Mouse (Mus musculus) neural tube, embryonic 15.5 days (tissue): ENCODE results near the gene Fyn. TPM values are rescaled to one million over a fixed set of nuclear protein-coding genes. Genes with fewer than 3 reads are reported as not detected.
A peak's percentile ranks its signal among the peaks of the same experiment; 100 is the strongest.

Experiments used
- ATAC-seq: fragments of 200-750 bp; cut with Nextera tagmentation; 2 replicates; pipeline ENCODE4 v1.8.0; 2017; ENCODE audit warnings: mild to moderate bottlenecking, moderate TSS enrichment, moderate library complexity; ENCODE audit not compliant: low FRiP score
- H3K27ac ChIP-seq: fragments of 300-500 bp; sonication (generic); replicated peaks from 2 replicates; pipeline ENCODE4 v1.5.1; 2015; ENCODE audit warnings: mild to moderate bottlenecking, inconsistent platforms
- H3K27me3 ChIP-seq: fragments of 300-500 bp; sonication (generic); replicated peaks from 2 replicates; pipeline ENCODE4 v1.6.1; 2015; ENCODE audit warnings: inconsistent platforms
- H3K36me3 ChIP-seq: fragments of 300-500 bp; sonication (generic); 2 replicates; pipeline ENCODE4 v1.6.1; 2015; ENCODE audit warnings: inconsistent platforms
- H3K4me1 ChIP-seq: fragments of 300-500 bp; sonication (generic); 2 replicates; pipeline ENCODE4 v1.6.1; 2015; ENCODE audit warnings: inconsistent platforms
- H3K4me2 ChIP-seq: fragments of 300-500 bp; sonication (generic); 2 replicates; pipeline ENCODE4 v1.6.1; 2015; ENCODE audit warnings: inconsistent platforms, mild to moderate bottlenecking, moderate library complexity
- H3K4me3 ChIP-seq: fragments of 300-500 bp; sonication (generic); replicated peaks from 2 replicates; pipeline ENCODE4 v1.5.1; 2015; ENCODE audit warnings: mild to moderate bottlenecking, inconsistent platforms
- H3K9ac ChIP-seq: fragments of 300-500 bp; sonication (generic); replicated peaks from 2 replicates; pipeline ENCODE4 v1.6.1; 2015; ENCODE audit warnings: mild to moderate bottlenecking, inconsistent platforms
- H3K9me3 ChIP-seq: fragments of 300-500 bp; sonication (generic); replicated peaks from 2 replicates; pipeline ENCODE4 v1.6.1; 2016; ENCODE audit warnings: inconsistent platforms
- WGBS: fragments of 180-500 bp; shearing (Covaris S2); methylation state at CpG from one replicate; pipeline ENCODE4 v1.1.7; 2015; ENCODE audit warnings: mixed read lengths; 5-methylcytosine and 5-hydroxymethylcytosine counted together
- polyA plus RNA-seq: library from polyadenylated mRNA; unstranded; fragments of >200 nt; fragmentation: Nextera tagmentation; extraction: Ambion mirVana; gene quantifications from 2 replicates; pipeline ENCODE4 v1.2.1, GENCODE M21; 2015

Fyn gene
- polyA plus RNA-seq, 1 experiment from 2014 or later = 76.5 TPM

- Histone ChIP-seq H3K4me1 (peaks cover 67% of the 10 kb centered on the region), H3K27me3 (no peaks in the 10 kb centered on the region), H3K27ac (peak overlapping the region; percentile 23; the same call in 1 of the 2 replicates), H3K9me3 (no peaks in the 10 kb centered on the region), H3K4me3 (no peak overlapping the region), H3K4me2 (no peak overlapping the region), H3K36me3 (peaks cover 9% of the 10 kb centered on the region), H3K9ac (no peak overlapping the region)
- WGBS = 90% methylated on average over 3 of the region's 3 CpGs
- no peak for ATAC-seq
These were observed 150.2 kb downstream of the Fyn start for GRCm38 (mm10) chr10:39518859-39519258.

- 41% methylated on average over 9 of the region's 9 CpGs for WGBS
- H3K4me2 ChIP-seq = no peak overlapping the region
- H3K9ac ChIP-seq = no peak overlapping the region
- no peak overlapping the region for H3K4me3 ChIP-seq
- H3K27ac ChIP-seq = peak overlapping the region; percentile 58
- peaks cover 9% of the 10 kb centered on the region for H3K36me3 ChIP-seq
- no peaks in the 10 kb centered on the region for H3K9me3 ChIP-seq
- no peaks in the 10 kb centered on the region for H3K27me3 ChIP-seq
- H3K4me1 ChIP-seq = peaks cover 82% of the 10 kb centered on the region
- peak; percentile 84 for ATAC-seq
These were observed 151.7 kb downstream of the Fyn start for GRCm38 (mm10) chr10:39520123-39520989.

GRCm38 (mm10) chr10:39521327-39521726 lies 152.7 kb downstream of the Fyn start:
- WGBS = 75% methylated on average over 1 of the region's 1 CpGs
- Histone ChIP-seq H3K27me3 (no peaks in the 10 kb centered on the region), H3K9me3 (no peaks in the 10 kb centered on the region), H3K27ac (peak overlapping the region; percentile 52), H3K36me3 (0 out of 2 replicates have a peak, but pooled peaks cover 10% of the 10 kb centered on the region), H3K4me2 (no peak overlapping the region), H3K4me1 (peaks cover 84% of the 10 kb centered on the region), H3K4me3 (no peak overlapping the region), H3K9ac (no peak overlapping the region)
- ATAC-seq = no peak

- Histone ChIP-seq H3K36me3 (peaks cover 16% of the 10 kb centered on the region; the same call in 1 of the 2 replicates), H3K9me3 (no peaks in the 10 kb centered on the region), H3K4me3 (no peak overlapping the region), H3K4me2 (no peak overlapping the region), H3K27me3 (no peaks in the 10 kb centered on the region), H3K9ac (no peak overlapping the region), H3K4me1 (peaks cover 78% of the 10 kb centered on the region), H3K27ac (peak overlapping the region; percentile 52)
- WGBS = 54% methylated on average over 5 of the region's 5 CpGs
- ATAC-seq = no peak
These were observed 153.3 kb downstream of the Fyn start for GRCm38 (mm10) chr10:39521861-39522391.

GRCm38 (mm10) chr10:39522857-39523614 lies 154.4 kb downstream of the Fyn start:
- 67% methylated on average over 11 of the region's 11 CpGs for WGBS
- H3K9me3 ChIP-seq = no peaks in the 10 kb centered on the region
- H3K36me3 ChIP-seq = peaks cover 18% of the 10 kb centered on the region; the same call in 1 of the 2 replicates
- peak overlapping the region; percentile 52 for H3K27ac ChIP-seq
- H3K9ac ChIP-seq = 0 out of 2 replicates have a peak overlapping the region, but pooled peaks have one; percentile 3
- H3K27me3 ChIP-seq = no peaks in the 10 kb centered on the region
- no peak for ATAC-seq
- peaks cover 76% of the 10 kb centered on the region for H3K4me1 ChIP-seq
- no peak overlapping the region for H3K4me2 ChIP-seq
- H3K4me3 ChIP-seq = no peak overlapping the region

GRCm38 (mm10) chr10:39524355-39524754 lies 155.7 kb downstream of the Fyn start:
- no peak overlapping the region for H3K4me3 ChIP-seq
- ATAC-seq = no peak
- H3K27ac ChIP-seq = peak overlapping the region; percentile 74
- no peaks in the 10 kb centered on the region for H3K27me3 ChIP-seq
- 28% methylated on average over 8 of the region's 8 CpGs for WGBS
- H3K9me3 ChIP-seq = no peaks in the 10 kb centered on the region
- H3K4me2 ChIP-seq = no peak overlapping the region
- H3K36me3 ChIP-seq = peaks cover 22% of the 10 kb centered on the region
- no peak overlapping the region for H3K9ac ChIP-seq
- H3K4me1 ChIP-seq = peaks cover 75% of the 10 kb centered on the region

GRCm38 (mm10) chr10:39525431-39525830 lies 156.8 kb downstream of the Fyn start:
- Histone ChIP-seq H3K9me3 (no peaks in the 10 kb centered on the region), H3K9ac (no peak overlapping the region), H3K27me3 (no peaks in the 10 kb centered on the region), H3K4me3 (no peak overlapping the region), H3K4me1 (peaks cover 66% of the 10 kb centered on the region), H3K27ac (peak overlapping the region; percentile 74; the same call in 1 of the 2 replicates), H3K36me3 (peaks cover 27% of the 10 kb centered on the region), H3K4me2 (no peak overlapping the region)
- no peak for ATAC-seq
- WGBS = 90% methylated on average over 13 of the region's 13 CpGs

GRCm38 (mm10) chr10:39527113-39527512 lies 158.5 kb downstream of the Fyn start:
- Histone ChIP-seq H3K4me2 (no peak overlapping the region), H3K27me3 (no peaks in the 10 kb centered on the region), H3K36me3 (peaks cover 27% of the 10 kb centered on the region), H3K9me3 (no peaks in the 10 kb centered on the region), H3K4me1 (peaks cover 54% of the 10 kb centered on the region), H3K9ac (no peak overlapping the region), H3K27ac (peak overlapping the region; percentile 62; the same call in 1 of the 2 replicates), H3K4me3 (no peak overlapping the region)
- ATAC-seq = no peak
- WGBS = 40% methylated on average over 5 of the region's 5 CpGs

GRCm38 (mm10) chr10:39529179-39529578 lies 160.5 kb downstream of the Fyn start:
- no peaks in the 10 kb centered on the region for H3K9me3 ChIP-seq
- no peak for ATAC-seq
- peaks cover 53% of the 10 kb centered on the region for H3K4me1 ChIP-seq
- H3K9ac ChIP-seq = no peak overlapping the region
- H3K4me2 ChIP-seq = no peak overlapping the region
- H3K36me3 ChIP-seq = peaks cover 37% of the 10 kb centered on the region
- H3K4me3 ChIP-seq = no peak overlapping the region
- no peaks in the 10 kb centered on the region for H3K27me3 ChIP-seq
- H3K27ac ChIP-seq = peak overlapping the region; percentile 61
- WGBS = 61% methylated on average over 14 of the region's 14 CpGs

- peaks cover 69% of the 10 kb centered on the region for H3K4me1 ChIP-seq
- no peaks in the 10 kb centered on the region for H3K27me3 ChIP-seq
- H3K9me3 ChIP-seq = no peaks in the 10 kb centered on the region
- WGBS = 51% methylated on average over 20 of the region's 20 CpGs
- no peak overlapping the region for H3K9ac ChIP-seq
- H3K4me3 ChIP-seq = no peak overlapping the region
- H3K36me3 ChIP-seq = peaks cover 28% of the 10 kb centered on the region; the same call in 1 of the 2 replicates
- ATAC-seq = no peak
- no peak overlapping the region for H3K4me2 ChIP-seq
- H3K27ac ChIP-seq = peak overlapping the region; percentile 56; the same call in 1 of the 2 replicates
These were observed 163.5 kb downstream of the Fyn start for GRCm38 (mm10) chr10:39532008-39532740.

- Histone ChIP-seq H3K9ac (no peak overlapping the region), H3K27ac (peak overlapping the region; percentile 48; the same call in 1 of the 2 replicates), H3K36me3 (peaks cover 32% of the 10 kb centered on the region; the same call in 1 of the 2 replicates)
These were observed 164.2 kb downstream of the Fyn start for GRCm38 (mm10) chr10:39532823-39533222.

More at GRCm38 (mm10) chr10:39532823-39533222, 164.2 kb downstream of the Fyn start:
- ATAC-seq = no peak
- no peaks in the 10 kb centered on the region for H3K27me3 ChIP-seq
- no peaks in the 10 kb centered on the region for H3K9me3 ChIP-seq
- H3K4me2 ChIP-seq = no peak overlapping the region
- 62% methylated on average over 7 of the region's 7 CpGs for WGBS
- no peak overlapping the region for H3K4me3 ChIP-seq
- peaks cover 67% of the 10 kb centered on the region for H3K4me1 ChIP-seq
